Mouse (Mus musculus) mouse trophoblast stem cell (cell line): Measurements from ENCODE around the gene Cilp.

Experiments
- in situ Hi-C, 2 experiments: fragments of 300-500 bp; cut with MseI, MboI; formaldehyde crosslinking; loops; 2 replicates in 1 of 2; 3 replicates in 1 of 2; pipeline ENCODE4 v1.15.1; 2025

Gene Cilp

DNA sequence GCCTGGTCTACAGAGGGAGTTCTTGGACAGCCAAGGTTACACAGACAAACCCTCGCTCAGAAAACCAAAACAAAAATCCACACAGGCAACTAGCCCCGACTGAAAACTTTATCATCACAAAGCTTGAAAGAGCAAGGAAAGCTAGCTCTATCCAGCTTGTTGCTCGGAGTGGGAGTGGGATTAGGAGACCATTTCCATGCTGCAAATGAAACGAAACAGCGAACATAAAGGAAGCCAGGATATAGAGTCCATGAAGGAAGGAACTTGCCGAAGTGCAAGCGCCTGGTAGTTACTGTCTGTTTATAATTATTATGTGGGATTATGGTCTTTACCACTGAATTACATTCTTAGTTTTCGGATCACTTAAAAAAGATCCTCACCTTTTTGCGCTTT lies 28.6 kb downstream of the Cilp start:
- in situ Hi-C loops, result no loop called here

DNA sequence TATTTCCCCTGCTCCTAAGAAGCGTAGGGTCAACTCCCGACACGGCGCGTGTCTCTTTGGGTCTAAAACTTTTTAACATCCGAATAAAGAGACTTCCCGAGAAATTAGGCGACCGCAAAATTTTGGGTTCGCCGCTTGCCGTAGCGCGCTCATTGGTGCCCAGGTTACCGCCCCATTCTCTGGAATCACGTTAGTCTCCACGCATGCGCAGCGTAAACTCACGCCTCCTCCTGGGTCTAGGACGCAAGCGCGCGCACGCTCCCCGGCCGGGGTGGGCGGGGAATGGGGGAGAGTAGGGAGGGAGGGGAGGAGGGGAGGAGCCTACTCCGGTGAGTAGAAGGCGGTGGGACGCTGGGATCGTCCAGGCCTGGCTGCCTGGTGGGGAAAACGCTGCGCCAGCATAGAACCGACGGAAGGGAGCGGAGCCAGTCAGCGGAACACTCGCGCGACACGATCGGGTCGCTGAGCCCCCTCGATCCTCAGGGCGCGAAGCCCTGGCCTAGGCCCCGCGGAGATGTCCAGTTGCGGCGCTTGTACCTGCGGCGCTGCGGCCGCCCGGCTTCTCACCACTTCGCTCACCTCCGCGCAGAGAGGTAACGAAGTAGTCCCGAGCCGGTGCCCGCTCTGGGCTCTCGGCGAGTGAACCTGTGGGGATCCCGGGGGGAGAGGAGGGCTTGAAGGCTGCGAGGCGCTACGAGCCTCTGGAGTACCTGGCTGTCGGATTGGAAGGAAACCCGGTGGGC lies 29.2 kb downstream of the Cilp start, which contains the start of gene Clpx:
Gene Clpx, plus strand, starts transcription at position 288 of the 743 bp plus-strand sequence.
- in situ Hi-C loops, result no loop called here

DNA sequence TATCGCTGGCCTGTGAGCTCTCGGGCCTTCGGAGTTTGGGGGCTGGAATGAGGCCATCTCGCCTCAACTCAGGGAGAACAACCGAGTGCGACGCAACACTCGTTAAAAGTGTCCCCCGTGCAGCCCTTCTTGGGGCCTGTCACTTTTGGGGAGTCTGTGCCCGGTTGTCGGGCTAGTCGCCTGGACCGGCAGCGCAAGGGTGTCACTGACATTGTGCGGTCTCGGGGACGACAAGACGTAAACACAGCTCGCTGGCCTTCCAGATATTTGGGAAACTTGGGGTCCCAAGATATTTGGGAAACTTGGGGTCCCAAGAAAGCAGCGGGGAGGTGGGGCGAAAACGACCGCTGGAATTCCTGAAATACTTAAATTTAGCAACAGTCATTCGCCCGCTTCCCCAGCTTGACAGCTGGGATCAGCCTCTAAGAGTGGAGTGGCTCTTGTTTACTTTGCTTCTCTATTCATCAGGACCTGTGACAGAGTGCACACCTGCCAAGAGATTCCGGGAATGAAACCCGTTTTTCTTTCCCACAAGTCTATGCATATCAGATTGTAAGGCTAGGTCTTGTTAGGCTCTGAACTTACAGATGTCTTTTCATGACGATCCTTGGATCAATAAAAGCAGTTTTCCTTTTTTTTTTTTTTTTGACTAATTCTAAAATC lies 29.9 kb downstream of the Cilp start:
- in situ Hi-C loops, result no loop called here

DNA sequence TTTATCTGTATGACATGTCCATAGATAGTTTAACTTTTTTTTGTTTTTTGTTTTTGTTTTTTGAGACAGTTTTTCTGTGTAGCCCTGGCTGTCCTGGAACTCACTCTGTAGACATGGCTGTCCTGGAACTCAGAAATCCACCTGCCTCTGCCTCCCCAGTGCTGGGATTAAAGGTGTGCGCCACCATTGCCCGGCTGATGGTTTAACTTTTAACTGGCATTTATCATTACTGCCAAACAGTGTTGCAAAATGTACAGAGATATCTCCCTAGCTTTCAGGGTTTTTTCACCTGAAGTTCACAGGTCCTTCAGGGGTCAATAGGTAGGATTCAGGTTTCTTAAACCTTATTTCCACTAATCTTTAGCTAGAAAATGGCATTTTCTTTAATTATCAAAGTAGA lies 32.1 kb downstream of the Cilp start:
- in situ Hi-C loops, result no loop called here

DNA sequence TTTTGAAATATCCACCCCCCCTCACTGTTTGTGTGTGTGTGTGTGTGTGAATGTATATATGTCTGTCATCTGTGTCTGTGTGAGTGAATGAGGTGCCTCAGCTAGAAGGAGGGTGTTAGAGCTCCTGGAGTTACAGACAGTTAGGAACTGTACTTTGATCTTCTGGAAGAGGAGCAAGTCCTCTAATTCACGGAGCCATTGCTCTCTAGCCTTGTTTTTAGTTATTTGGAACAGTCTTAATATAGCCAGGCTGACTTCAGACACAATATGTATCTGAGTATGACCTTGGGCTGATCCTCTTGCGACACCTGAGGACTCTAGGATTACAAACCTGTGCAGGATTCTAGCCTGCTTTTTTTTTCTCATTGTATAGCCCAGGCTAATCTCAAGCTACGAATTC lies 33.8 kb downstream of the Cilp start:
- in situ Hi-C loops, result no loop called here

DNA sequence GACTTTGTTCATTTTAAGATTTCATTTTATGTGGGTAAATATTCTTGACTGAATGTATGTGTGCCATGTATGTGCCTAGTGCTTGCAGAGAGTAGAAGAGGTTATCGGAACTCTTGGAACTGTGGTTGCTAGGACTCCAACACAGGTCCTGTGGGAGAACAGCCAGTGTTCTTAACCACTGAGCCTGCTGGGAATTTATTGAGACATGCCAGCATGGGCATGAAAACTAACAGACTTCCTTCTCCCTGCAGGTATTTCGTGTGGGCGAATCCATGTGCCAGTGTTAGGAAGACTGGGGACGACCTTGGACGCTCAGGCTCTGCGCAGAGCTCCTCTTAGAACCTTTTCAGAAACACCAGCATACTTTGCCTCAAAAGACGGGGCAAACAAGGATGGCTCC lies 34.7 kb downstream of the Cilp start:
- in situ Hi-C loops, result no loop called here

DNA sequence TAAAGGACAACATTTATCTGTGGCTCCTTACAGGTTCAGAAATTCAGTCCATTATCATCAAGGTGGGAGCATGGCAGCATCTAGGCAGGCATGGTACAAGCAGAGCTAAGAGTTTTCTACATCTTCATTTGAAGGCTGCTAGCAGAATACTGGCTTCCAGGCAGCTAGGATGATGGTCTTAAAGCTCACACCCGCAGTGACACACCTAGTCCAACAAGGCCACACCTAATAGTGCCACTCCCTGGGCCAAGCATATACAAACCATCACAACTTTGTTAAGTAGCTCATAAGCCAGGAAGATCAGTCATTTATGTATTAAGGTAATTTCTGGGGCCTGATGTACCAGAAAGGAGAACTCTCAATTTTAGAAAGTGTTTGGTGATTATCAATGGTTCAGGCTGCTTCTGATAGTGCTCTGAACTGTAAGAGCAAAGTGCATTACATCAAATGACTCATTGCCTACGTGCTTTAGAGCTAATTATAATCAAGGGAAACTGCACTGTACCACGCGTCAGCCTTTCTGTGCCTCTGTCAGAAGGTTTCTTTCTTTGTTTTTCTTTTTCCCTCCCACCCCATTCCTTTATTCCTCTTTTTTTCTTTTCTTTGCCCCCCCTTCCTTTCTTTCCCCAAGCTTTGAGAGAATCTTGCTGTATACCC lies 37.5 kb downstream of the Cilp start:
- in situ Hi-C loops, result no loop called here

DNA sequence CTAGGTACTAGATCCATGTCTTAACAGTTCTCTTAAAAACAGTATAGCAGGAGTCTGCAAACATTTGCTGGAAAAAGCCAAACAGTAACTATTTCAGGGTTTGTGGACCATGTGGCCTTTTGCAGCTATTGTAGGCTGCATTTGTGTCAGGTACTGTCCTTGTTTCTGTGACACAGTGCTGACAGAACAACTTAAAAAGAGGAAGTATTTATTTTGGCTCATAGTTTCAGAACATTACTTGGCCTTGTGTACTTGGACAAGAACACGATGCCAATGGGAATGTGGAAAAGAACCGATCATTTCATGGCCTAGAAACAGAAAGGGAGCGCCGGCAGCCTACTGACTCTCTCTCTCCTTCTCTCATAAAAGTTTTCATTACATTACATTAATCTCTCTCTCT lies 38.6 kb downstream of the Cilp start:
- in situ Hi-C loops, result no loop called here

DNA sequence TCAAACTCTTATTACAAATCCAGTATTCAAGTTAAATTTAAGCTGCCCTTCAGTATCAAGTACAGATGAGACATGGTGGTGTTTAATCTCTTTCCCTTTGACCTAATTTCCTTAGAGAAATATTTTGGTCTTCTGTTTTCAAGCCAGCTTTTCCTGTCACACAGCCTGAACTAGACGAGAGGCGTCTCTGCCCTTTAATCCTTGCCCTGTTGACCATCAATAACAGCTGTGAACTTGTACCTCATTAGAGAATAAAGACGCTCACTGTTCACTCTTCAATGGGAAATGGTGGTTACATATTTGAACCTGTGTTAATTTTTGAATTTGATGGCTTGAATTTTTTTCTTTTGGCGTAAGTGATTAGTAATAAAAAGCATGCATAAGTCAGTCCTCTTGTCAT lies 39.3 kb downstream of the Cilp start:
- in situ Hi-C loops, result no loop called here

DNA sequence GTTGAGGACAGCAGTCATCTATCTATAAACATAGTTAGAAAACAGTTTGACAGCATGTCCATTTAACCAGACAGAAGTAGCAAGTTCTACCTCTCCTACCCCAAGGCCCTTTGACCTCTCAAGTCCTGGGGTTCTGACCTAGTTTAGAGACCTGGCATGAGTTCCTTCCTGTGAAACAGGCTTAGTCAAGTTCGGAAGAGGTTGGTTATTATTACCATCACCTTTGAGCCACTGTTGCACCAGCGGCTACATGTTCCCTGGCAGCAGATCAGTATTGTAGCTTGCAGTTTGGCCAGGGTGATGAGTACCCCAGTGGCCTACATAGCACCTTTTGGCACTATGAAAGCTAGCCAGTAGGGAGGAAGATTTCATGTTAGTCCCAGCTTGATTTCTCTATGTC lies 41.7 kb downstream of the Cilp start:
- in situ Hi-C loops, result no loop called here

DNA sequence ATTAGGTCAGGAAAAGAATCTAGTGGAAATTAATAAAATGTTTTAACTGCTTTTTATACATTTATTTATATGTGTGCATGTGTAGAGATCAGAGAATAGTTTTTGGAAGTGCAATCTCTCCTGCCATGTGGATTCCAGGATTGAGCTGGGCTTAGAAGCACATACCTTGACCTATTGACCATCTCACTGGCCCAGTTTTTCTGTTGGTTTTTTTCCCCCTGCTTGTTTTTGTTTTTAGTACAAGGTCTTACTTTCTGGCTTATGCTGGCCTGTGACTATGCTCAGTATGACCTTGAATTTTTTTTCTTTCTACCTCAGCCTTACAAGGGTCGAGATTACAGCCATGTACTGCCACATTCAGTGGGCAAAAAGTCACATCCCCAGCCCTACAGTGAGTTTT lies 43.0 kb downstream of the Cilp start:
- in situ Hi-C loops, result no loop called here

DNA sequence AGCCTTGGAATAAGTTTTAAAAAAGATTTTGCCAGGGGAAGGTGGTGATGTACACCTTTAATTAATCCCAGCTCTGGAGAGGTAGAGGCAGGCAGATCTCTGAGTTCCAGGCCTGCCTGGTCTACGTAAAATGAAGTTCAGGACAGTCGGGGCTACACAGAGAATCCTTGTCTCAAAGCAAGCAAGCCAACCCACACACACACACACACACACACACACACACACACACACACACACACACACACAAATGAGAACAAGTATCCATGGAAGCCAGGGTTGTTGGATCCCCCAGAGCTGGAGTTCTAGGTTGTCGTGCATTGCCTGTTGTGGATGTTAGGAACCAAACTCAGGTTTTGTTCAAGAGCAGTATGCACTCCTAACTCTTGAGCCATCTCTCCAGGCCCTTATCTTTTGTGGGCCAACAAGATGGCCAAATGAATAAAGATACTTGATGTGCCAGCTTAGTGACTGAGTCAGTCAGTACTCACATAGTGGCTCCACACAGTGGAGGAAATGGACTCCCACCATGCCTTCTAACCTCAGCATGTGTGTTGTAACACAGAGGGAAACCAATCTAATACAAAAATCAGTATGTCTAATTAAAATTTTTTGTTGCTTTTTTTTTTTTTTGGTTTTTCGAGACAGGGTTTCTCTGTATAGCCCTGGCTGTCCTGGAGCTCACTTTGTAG lies 47.8 kb downstream of the Cilp start:
- in situ Hi-C loops, result no loop called here

DNA sequence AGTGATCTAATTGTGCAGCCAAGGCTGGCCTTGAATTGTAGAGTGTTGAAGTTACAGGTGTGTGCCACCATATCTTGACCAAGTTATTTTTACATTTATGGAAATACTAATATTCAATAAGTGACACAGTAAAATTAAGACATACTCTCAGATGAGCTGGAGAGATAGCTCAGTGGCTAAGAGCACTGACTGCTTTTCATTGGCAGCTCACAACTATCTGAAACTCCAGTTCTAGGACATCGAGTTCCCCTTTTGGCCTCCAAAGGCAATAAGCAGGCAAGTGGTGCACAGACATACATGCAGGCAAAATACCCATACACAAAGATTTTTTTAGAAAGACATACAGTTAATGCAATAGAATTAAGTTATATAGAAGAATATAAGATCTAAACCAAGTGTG lies 48.9 kb downstream of the Cilp start:
- in situ Hi-C loops, result no loop called here

DNA sequence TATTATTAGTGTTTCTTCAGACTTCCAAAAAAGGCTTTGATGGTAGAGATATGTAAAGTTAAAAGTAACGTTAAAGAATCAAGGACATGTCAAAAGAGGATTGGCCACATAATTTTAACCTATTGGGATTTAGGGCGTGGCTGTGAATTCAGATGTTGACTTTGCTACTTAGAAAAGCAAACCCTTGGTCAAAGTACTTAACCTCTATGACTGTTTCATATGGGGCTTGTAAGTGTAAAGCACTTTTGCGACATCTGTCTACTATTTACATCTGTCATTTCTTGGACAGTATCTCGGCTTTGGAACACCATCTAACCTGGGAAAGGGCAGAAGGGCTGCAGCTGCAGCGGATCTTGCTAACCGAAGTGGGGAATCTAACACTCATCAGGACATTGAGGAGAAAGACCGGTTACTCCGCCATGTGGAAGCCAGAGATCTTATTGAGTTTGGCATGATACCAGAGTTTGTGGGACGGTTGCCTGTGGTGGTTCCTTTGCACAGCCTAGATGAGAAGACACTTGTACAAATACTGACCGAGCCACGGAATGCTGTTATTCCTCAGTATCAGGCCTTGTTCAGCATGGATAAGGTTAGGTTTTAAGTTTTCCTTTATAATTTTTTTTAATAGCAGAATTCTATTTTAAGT lies 57.4 kb downstream of the Cilp start:
- in situ Hi-C loops, result no loop called here

DNA sequence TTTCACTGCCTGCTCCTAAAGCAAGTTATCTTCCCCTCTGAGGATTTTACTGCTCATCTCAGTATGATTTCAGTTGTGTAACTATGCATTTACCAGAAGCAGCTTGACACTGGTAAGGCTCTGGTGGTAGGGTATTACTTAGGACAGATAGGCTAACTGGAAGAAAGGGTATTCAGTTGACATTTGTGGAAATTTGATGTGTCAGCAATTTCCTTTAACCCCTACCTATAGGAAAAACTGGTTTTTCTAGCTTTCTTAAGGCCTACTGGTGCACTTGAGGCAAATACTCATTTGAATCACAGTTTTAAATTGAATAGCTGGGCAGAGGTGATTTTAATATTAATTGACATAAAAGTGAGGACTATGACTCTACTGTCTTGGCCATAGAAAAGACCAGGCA lies 61.0 kb downstream of the Cilp start:
- in situ Hi-C loops, result no loop called here

DNA sequence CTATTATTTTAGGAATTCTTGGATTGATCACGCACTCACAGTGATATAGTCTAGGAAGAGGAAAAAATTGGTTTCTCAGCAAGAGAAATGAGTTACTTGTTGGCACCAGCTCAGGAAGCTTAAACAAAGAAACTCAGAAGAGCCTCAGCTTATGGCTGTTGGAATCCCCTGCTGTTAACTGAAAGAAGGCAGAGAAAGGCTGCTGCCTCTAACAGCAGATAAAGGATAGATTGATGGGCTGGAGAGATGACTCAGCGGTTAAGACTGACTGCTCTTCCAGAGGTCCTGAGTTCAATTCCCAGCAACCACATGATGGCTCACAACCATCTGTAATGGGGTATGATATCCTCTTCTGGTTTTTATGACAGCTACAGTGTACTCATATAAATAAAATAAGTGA lies 62.4 kb downstream of the Cilp start:
- in situ Hi-C loops, result no loop called here
